9 mouse cellular contexts compared by ENCODE assay signal in the genomic region with DNA sequence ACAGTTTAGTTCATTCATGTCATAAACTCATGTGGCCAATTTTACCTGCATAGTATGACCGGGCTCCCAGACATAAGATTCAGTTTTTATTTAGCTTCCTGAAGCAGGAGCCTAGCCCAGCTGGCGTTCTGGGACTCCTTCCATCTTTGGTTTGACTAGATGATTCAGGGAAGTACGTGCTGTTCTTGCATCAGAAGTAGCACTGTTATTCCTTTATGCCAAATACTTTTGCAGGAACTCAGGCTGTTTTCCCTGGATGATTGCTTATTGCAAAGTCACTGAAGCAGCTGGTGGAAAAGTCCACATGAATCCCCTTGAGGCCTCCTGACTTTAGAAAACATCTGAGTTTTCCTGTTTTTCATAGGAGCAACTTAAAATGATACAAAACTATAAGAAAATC.
A peak's percentile ranks its signal among the peaks of the same experiment; 100 is the strongest.
DNase-seq lines count a peak whose midpoint lies in the region.
"Had no signal": no experiment of that assay in that cellular context is flagged by ENCODE, and none has a peak within 500 bp of the region (broad histone marks: within the 10 kb centered on the region; RNA-seq: fewer than 3 reads in every experiment).

No protein-coding gene starts in this region.

- DNase-seq in cerebellum, postnatal 10 days = peak; percentile 28 to 40
- no peak for DNase-seq in cerebellum, postnatal 36 days
- peak; percentile 17 to 19 for DNase-seq in gastrocnemius, adult 8-10 months (ENCODE audit: low spot score in 2 of 2)
- DNase-seq in layer of hippocampus, adult 8-10 months (ENCODE audit: low spot score in 2 of 2) = peak; percentile 78 to 83
- peak; percentile 64 to 79 for DNase-seq in right cerebral cortex, postnatal 36 days (ENCODE audit: low spot score in 2 of 2)
- DNase-seq in liver = no peak
- no peak for DNase-seq in kidney, adult 9 months
- no peak for DNase-seq in thymus, adult 18-20 months
- DNase-seq: cerebellum, adult 11 months had no signal

Comparison
In these comparisons a context has a peak if more than half of its experiments do, and no peak if none do; other contexts are left out.
1. DNase-seq: peak in cerebellum, postnatal 10 days (2 of 2), gastrocnemius, adult 8-10 months (2 of 2), layer of hippocampus, adult 8-10 months (2 of 2) and right cerebral cortex, postnatal 36 days (2 of 2); none in cerebellum, postnatal 36 days (0 of 2), liver (single experiment), kidney, adult 9 months (single experiment) and thymus, adult 18-20 months (0 of 2).